Mouse (Mus musculus) cerebellum, adult 2 months (tissue): ENCODE results near the gene Slc7a15. TPM values are rescaled to one million over a fixed set of nuclear protein-coding genes. Genes with fewer than 3 reads are reported as not detected.

Source experiments
- DNase-seq, 2 experiments: peaks; one replicate each; pipeline ENCODE4 v3.0.0; 2021
- H3K27ac ChIP-seq: fragments of 200-500 bp; 2 replicates; pipeline ENCODE4 v1.5.1; 2012; ENCODE audit warnings: low read length, control low read depth, inconsistent platforms; ENCODE audit not compliant: insufficient read depth
- H3K27me3 ChIP-seq: fragments of 200-500 bp; 2 replicates; pipeline ENCODE4 v1.6.1; 2012; ENCODE audit warnings: inconsistent platforms, mild to moderate bottlenecking, low read length, moderate library complexity; ENCODE audit not compliant: control insufficient read depth, insufficient read depth
- H3K4me1 ChIP-seq: fragments of 200-500 bp; 2 replicates; pipeline ENCODE4 v1.6.1; 2011; ENCODE audit warnings: low read length; ENCODE audit not compliant: control insufficient read depth, insufficient read depth
- H3K4me3 ChIP-seq: fragments of 200-500 bp; replicated peaks from 2 replicates; pipeline ENCODE3; 2011; ENCODE audit warnings: mild to moderate bottlenecking, low read depth, low read length, control low read depth; ENCODE audit not compliant: insufficient read depth
- CTCF ChIP-seq: fragments of 200-500 bp; IDR thresholded peaks from 2 replicates; pipeline ENCODE4 v1.5.1; 2011; ENCODE audit warnings: low read depth, mild to moderate bottlenecking, control low read depth, low read length, moderate library complexity, borderline replicate concordance; ENCODE audit not compliant: insufficient read depth
- POLR2A ChIP-seq: fragments of 200-500 bp; IDR thresholded peaks from 2 replicates; pipeline ENCODE4 v1.6.1; 2011; ENCODE audit warnings: low read length, control low read depth, borderline replicate concordance; ENCODE audit not compliant: insufficient read depth
- WGBS: fragments of 180-500 bp; shearing (Covaris S2); methylation state at CpG from one replicate; pipeline ENCODE4 v1.1.7; 2018; 5-methylcytosine and 5-hydroxymethylcytosine counted together
- polyA plus RNA-seq: library from polyadenylated mRNA; depleted of rRNA; stranded (reverse); fragments of >200 nt; gene quantifications from 2 replicates; pipeline ENCODE4 v1.2.3, GENCODE M21; 2012

The Slc7a15 gene
- polyA plus RNA-seq, 1 experiment, result 0.10 TPM

- TF ChIP-seq POLR2A (no peak), CTCF (no peak)
- 96% methylated on average over 1 of the region's 1 CpGs for WGBS
- no peak for DNase-seq
- Histone ChIP-seq H3K27ac (no peak overlapping the region), H3K4me1 (no peaks in the 10 kb centered on the region), H3K27me3 (no peaks in the 10 kb centered on the region), H3K4me3 (no peak overlapping the region)
Measured at GRCm38 (mm10) chr12:8634306-8634705, 35.4 kb upstream of the Slc7a15 start.

DNA sequence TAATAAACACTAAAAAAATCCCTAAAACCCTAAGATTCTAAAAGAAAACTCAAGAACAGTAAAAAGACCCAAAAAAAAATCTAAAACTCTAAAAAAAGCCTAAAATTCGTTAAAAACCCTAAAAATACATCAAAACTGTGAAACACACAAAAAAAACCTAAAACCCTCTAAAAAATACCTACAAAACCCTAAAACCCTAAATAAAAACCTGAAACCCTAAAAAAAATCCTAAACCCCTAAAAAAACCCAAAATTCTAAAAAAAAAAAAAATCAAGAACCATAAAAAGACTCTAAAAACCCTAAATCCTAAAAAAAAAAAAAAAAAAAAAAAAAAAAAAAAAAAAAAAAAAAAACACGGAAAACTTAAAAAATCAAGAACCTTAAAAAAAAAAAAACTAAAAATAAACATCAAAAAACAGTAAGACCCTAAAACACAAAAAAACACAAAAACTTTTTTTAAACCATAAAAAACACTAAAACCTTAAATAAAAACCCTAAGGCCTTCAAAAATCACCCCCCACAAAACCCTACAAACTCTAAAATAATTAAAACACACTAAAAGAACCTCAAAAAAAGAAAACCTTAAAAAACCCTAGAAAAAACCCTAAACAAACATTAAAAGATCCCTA, 34.0 kb upstream of the Slc7a15 start:
- whole genome bisulfite sequencing, result 86% methylated on average over 2 of the region's 2 CpGs
- DNase-seq, result no peak
- no peak overlapping the region for H3K4me3 ChIP-seq
- no peak overlapping the region for H3K27ac ChIP-seq
- no peaks in the 10 kb centered on the region for H3K4me1 ChIP-seq
- H3K27me3 ChIP-seq, result no peaks in the 10 kb centered on the region
- TF ChIP-seq CTCF (no peak), POLR2A (no peak)

DNA sequence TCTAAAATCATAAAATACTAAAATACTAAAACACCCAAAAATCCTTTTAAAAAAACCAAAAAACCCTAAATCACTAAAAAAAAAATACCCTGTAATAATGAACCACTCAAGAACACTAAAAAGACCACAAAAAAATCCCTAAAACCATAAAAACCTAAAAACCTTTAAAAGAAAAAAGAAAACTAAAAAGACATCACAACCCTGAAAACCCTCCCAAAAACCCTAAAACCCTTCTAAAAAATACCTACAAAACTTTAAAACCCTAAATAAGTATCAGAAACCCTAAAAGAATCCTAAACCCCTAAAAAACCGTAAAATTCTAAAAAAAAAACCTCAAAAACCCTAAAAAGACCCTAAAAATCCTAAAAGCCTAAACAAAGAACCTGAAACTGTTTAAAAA, 32.8 kb upstream of the Slc7a15 start:
- Histone ChIP-seq H3K4me1 (no peaks in the 10 kb centered on the region), H3K27ac (no peak overlapping the region), H3K27me3 (no peaks in the 10 kb centered on the region), H3K4me3 (no peak overlapping the region)
- 98% methylated on average over 1 of the region's 1 CpGs for WGBS
- TF ChIP-seq POLR2A (no peak), CTCF (no peak)
- DNase-seq, result no peak

DNA sequence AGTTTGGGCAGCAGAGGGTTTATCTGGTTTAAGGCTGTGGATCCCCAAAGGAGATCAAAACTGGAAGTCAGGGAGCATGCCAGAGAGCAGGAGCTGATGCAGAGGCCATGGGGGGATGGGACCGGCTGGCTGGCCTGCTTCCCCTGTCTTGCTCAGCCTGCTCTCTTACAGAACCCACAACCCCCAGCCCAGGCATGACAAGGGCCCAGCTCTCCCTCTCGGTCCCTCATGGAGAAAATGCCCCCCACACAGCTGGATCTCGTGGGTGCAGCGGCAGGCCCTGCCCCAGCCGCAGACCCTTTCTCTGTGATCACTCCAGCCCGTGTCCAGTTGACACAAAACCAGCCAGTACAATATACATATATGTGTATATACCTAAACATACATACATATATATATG, 30.7 kb upstream of the Slc7a15 start:
- Histone ChIP-seq H3K4me1 (no peaks in the 10 kb centered on the region), H3K27me3 (no peaks in the 10 kb centered on the region), H3K27ac (no peak overlapping the region), H3K4me3 (no peak overlapping the region)
- TF ChIP-seq CTCF, result no peak
- TF ChIP-seq POLR2A, result no peak
- DNase-seq, result no peak
- WGBS, result 98% methylated on average over 6 of the region's 6 CpGs

GRCm38 (mm10) chr12:8620678-8621018, 21.8 kb upstream of the Slc7a15 start:
- TF ChIP-seq POLR2A, result no peak
- no peak for TF ChIP-seq CTCF
- 66% methylated on average over 5 of the region's 5 CpGs for WGBS
- Histone ChIP-seq H3K27ac (no peak overlapping the region), H3K4me1 (no peaks in the 10 kb centered on the region), H3K27me3 (no peaks in the 10 kb centered on the region), H3K4me3 (no peak overlapping the region)
- DNase-seq, result no peak

GRCm38 (mm10) chr12:8619827-8620677, 21.2 kb upstream of the Slc7a15 start:
- 72% methylated on average over 9 of the region's 9 CpGs for WGBS
- no peaks in the 10 kb centered on the region for H3K27me3 ChIP-seq
- H3K4me3 ChIP-seq, result no peak overlapping the region
- no peak overlapping the region for H3K27ac ChIP-seq
- no peak for TF ChIP-seq CTCF
- no peak for DNase-seq
- no peaks in the 10 kb centered on the region for H3K4me1 ChIP-seq

DNA sequence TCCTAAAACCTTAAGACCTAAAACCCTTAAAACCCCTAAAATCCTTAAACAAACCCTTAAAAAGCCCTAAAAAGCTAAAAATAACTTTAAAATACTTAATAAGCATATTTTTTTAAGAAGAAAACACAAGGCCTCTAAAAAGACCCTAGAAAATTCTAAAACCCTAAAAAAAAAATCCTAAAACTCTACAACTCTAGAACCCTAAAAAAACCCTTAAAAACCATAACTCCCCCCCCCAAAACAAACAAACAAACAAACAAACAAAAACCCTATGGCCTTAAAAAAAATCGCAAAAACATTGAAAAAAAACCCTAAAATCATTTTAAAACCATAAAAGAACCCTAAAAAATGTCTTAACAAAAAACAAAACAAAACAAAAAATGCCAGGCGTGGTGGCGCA, 19.4 kb upstream of the Slc7a15 start:
- Histone ChIP-seq H3K4me1 (no peaks in the 10 kb centered on the region), H3K27ac (no peak overlapping the region), H3K4me3 (no peak overlapping the region), H3K27me3 (no peaks in the 10 kb centered on the region)
- 94% methylated on average over 3 of the region's 3 CpGs for WGBS
- no peak for DNase-seq
- TF ChIP-seq CTCF (no peak), POLR2A (no peak)

- TF ChIP-seq CTCF, result no peak
- TF ChIP-seq POLR2A, result no peak
- Histone ChIP-seq H3K4me1 (no peaks in the 10 kb centered on the region), H3K4me3 (no peak overlapping the region), H3K27me3 (no peaks in the 10 kb centered on the region), H3K27ac (no peak overlapping the region)
- no peak for DNase-seq
- 94% methylated on average over 3 of the region's 3 CpGs for WGBS
Measured at GRCm38 (mm10) chr12:8609070-8609469, 10.2 kb upstream of the Slc7a15 start.
